Mouse (Mus musculus) spleen, adult 12 weeks (tissue): ENCODE data around the gene Sparc.

Experiments used
- DNase-seq: peaks from one replicate; pipeline ENCODE4 v3.0.0; 2022; ENCODE audit warnings: low spot score

Gene Sparc

DNA sequence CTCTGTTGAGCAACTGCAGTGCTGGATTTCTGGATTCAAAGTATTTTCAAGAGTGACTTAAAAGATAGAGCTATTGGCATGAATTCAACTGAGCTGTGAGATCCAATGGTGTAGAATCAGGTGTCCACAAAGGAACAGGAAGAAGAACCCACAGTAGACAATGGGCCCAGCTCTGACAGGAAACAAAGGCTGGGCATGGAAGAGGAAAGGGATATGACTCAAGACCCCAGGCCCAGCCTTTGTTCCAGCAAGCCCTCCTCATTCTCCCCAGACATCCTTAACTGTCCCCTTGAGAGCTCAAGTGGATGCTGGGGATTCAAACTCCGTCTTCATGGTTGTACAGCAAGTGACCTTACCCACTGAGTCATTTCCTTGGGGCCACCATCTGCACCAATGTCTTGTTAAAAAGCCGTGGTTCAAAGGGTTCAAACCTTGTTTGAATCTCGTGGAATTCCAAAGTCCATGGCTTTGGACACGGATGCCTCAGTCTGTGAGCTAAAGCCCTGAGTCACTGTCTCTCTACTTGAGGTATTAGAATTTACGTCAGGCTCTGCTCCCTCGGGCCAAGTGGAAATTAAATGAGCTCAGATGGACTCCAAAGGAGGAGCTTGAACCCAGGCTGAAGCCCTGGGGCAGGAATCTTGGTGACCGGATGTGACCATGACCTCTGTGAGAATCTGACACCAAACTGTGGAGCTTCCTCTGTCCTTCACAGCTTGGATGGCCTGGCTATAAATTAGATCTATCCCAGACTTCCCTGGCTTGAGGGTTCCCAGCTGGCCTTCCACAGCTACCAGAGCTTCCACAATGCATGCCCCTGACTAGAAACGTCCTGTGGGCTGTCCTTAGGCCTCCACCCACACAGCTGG, 17.1 kb downstream of the Sparc start:
- DNase-seq: no peak

DNA sequence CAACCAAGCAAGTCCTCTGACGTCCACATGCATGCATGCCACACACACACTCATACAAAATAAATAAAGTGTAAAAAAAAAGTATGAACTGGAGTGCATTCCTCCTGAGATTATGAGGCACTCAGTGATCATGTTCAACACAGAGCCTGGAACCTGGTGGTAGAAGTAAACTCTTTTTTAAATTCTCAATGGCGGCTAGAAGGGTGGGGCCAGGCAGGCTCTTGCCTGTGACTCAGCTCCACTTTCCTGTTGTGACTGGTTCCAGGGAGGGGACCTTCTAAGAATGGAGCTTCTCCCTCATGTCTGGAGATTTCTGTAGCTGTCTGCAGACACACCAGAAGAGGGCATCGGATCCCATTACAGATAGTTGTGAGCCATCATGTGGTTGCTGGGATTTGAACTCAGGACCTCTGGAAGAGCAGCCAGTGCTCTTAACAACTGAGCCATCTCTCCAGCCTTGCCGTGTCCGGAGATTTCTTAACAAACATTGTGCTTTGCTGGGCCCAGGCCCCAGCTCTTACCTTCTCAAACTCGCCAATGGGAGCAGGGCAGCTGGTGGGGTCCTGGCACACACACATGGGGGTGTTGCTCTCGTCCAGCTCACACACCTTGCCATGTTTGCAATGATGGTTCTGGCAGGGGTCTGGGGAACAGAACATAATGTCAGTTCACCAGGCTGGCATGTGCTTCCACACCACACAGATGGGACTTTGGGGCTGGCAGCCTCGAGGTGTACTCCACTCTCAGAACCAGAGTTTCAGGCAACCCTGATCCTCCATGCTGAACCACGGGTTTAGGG, 18.1 kb downstream of the Sparc start:
- no peak for DNase-seq

DNA sequence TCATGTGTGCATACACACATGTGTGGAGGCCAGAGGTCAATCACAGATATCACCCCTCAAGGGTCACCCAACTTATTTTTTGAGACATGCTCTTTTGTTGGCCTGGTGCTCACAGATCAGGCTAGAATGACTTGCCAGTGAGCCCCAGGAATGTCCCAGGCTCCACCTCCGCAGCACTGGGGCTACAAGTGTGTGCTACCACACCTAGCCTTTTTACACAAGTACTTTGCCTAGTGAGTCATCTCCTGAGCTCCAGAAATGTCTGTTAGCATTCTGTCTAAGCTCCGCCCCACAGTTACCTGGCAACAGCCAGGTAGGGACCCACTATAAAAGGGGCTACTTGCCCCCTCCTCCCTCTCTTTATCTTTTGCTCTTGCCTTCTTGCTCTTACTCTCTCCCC, 22.1 kb downstream of the Sparc start:
- no peak for DNase-seq

DNA sequence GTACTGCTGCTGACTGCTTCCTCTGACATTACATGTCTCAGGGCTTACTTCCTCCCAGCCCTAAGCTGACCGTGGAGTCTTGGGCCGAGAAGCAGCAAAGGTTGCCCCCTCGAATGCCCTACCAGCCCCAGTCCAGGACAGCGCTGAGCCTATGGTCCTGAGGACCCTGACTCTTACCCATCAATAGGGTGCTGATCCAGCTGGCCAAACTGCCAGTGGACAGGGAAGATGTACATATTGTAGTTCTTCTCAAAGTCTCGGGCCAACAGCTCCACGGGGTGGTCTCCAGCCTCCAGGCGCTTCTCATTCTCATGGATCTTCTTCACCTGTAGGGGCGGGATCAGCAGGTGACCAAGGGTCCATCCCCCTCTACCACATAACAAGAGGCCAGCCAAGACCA, 24.6 kb downstream of the Sparc start:
- DNase-seq: no peak

DNA sequence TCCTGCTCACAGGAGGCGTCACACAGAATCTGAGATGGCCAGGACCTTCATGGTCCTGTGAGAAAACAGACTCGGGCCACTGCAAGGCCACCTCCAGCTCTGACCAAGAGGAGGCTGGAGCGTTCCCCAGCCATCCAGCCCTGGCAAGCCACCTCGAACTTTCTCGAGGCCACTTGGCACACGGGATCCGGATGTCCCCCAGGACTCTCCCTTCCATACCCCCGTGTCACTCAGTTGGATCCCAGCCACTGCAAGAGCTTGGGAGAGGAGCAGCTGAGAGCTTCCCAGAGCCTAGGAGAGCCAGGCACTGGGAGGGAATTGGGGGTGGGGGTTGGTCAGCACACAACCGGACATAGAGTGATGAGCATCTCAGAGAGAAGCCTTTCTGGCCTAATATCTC, 25.5 kb downstream of the Sparc start:
- no peak for DNase-seq

DNA sequence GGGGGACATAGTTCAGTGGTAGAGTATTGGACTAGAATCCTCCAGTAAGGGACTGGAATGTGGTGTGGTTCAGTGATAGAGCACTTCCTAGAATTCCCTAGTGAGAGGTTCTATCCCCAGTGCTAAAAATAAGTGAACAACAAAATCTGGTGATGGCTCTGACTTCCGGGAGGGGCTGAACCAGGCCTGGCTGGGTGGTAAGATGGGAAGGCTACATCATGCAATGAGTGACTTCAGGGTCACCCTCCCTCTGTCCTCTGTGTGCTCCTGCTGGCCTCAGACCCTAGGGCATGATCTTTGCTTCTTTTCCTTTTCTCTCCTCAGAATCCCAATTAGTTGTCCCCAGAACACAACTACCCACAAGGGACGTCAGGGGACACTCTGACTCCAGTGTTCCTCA, 25.9 kb downstream of the Sparc start:
- DNase-seq: no peak

DNA sequence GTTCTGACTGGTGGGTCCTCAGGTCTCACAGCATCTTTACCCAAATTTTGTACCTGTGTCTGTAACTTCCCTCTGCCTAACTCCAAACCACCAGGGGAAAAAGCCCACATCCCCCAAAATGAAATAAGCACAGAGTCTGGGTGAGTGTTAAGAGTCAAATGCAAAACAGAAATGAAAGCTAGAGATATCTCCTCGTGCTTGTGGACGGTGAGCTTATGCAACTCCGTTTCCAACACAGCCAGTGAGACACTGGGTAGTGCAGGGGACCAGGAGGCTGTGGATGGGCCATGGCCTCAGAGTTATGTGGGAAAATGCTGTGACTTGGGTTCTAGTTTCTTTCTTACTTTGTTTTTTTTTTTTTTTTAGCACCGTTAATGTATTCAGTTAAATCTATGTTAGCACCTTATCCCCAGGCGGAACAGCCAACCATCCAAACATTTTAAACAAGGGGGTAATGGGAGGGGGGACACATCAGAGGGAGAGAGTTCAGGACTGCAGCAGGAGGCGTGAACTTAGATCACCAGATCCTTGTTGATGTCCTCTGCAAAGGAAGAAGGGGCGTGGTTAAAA, 27.8 kb downstream of the Sparc start:
- no peak for DNase-seq

DNA sequence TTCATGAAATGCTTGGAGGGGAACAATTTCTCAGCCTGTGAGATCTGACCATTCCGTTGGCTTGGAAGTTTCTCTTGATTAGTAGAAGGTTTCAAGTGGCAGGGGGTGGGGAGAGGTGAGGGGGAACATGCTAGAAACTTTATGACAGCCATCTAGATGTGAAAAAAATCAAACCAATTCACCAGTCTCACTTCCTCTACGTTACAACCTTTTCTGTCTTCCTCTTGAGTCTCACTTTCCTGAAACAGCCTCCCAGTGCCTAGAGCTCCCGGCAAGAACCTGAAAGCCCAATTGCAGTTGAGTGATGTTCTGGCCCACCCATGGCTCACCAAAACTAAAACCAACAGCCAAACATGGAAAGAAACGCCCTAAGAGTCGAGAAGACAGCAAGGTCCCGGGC, 28.4 kb downstream of the Sparc start:
- no peak for DNase-seq

DNA sequence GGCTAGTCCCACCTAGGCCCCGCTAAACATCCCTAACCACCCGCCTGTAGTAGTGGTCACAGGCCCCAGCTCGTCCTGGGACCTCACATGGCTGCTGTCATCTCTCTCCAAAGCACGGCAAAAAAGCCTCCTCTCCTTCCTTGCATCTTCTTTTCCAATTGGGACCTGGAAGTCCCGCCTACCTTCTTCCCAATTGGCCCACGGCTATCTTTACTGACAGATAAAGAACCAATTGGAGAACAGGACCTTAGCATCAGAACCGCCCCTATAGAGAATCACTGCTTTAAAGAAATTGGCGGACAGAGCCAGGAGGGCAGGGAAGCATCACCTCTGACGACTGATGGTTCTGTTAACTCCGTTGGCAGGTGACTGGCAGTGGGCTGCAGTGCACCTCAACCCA, 30.5 kb downstream of the Sparc start:
- DNase-seq: no peak

DNA sequence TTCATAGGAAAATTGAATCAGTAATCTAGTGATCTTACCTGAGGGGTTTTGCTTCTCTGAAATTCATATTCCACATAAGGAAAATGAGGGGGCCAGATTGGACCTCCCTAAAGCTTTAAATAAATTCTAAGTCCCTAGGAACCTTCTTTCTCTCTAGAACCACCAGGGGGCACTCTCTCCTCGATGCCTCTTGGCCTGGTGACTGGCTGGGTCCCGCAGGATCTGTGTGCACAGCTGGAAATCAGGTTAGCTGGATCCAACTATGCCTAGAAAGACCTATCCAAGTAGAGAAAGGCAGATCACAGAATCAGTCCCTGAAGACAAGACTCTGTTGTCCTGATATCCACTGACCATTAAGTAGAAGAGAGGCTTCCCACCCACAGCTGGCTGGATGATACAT, 33.2 kb downstream of the Sparc start:
- no peak for DNase-seq

DNA sequence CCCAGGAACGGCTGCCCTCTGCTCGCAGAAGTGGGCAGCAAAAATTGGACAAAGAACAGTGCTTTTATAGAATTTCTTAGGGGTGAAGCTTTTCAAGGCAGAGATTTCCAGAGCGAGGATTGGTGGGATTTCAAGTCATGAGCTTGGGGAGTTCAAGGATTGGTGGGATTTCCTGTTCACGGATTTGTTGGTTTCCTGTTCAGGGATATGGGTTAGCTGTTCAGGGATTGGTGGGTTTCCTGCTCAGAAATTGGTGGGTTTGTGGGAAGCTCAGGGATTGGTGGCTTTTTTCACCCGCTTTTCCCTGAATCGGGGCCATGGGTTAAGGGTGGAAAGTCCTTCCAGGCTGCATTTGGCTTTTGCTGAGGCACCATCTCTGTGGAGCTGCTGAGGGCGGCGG, 35.4 kb downstream of the Sparc start:
- DNase-seq: no peak

DNA sequence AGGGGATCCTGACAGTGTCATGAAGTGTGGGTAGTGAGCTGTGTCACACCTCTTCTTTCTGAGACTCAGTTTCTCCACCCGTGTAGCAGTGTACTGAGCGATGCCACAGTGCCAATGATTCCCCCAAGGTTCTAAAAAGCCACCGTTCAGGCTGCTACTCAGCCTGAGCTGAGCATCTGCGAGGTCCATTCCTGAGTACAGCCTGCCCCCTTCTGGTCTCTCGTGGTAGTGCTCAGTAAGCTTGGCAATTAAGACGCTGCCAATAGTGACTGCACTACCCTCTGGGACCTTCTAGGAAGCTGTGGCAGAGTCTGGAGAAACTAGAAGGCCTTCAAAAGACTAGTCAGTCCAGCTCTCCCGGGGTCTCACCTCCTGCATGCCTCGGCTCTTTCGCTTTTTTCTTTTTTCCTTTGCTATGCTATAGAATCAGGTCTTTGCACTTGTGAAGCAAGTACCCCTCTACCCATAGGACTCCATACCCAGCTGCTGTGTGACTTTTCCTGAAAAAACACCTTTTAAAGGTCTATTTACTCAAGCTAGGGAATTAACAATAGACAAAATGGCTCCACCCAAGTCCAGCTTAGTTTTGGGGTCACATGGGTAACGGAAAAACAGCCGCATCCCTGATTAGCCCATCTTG, 36.4 kb downstream of the Sparc start:
- peak; percentile 44 for DNase-seq

DNA sequence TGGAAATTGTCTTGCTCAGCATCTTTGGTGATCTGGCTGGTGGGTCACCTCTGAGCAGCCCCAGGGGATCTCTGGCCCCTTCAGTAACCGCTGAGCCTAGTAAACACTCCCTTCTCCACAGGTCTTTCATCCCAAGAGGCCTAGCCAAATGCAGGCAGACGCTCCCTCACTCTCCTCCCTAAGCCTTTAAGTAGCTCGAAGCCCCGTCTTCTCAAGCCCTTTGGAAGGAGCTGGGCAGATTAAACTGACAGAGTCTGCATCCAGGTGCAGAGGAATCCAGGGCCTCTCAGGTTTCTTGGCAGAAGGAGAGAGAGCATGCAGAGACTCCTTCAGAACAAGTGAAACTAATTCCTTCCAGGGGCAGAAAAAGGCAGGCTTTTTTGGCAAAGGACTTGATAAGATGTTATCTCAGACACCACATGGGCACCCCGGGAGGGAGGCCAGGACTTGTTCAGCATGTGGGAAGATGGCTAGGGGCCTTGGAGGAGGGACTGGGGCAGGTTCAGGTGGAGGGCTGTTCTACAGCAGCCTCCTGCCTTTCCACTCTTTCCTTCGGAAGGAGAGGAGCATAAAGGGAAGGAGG, 39.4 kb downstream of the Sparc start:
- DNase-seq: no peak

DNA sequence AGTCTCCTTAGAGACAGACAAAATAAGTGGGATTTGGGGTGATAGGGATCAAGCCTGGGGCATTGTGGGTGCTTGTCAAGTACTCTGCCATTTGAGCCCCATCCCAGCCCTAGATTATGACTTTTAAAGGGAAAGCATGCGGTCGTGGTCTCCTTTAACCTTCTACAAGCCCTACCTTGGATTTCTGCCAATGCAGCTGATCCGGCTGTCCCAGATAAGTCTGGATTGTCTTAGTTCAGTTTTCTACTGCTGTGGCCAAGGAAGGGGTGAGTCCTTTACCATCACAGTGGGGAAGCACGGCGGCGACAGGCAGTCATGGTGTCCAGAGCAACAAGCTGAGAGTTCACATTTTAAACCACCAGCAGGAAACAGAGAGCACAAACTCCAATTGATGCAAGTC, 42.1 kb downstream of the Sparc start:
- no peak for DNase-seq

DNA sequence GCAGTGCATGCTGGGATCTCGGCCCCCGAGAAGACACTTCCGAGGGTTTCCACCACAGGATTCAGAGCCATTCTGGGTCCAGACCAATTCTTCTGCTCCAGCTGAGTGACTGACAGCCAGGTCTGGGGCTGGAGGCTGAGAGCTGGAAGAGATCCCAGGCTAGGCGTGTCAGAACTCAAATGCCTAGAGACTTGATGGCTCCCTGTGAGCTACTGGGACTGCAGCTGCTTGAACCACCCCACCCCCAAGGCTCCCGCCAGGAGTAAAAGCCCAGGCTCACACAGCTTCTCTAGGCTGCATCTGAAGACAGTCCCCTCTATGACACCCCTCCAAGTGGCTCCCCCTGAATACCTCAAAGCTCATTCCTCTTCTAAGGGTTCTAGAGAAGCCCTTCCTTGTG, 44.6 kb downstream of the Sparc start:
- DNase-seq: no peak

DNA sequence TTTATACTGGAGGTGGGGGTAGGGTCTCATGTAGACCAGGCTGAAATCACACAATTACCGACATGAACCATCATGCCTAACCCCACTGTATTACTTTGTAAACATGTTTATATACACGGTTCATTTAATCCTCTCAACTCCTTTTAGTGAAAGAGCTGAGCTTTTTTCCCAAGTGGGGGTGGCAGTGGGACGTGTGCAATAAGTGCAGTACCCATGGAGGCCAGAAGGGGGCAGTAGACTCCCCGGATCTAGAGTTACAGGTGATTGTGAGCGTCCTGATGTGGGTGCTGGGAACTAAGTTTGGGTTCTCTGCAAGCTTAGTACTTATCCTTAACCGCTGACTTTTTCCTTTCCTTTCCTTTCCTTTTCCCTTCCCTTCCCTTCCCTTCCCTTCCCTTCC, 49.1 kb downstream of the Sparc start:
- no peak for DNase-seq

DNA sequence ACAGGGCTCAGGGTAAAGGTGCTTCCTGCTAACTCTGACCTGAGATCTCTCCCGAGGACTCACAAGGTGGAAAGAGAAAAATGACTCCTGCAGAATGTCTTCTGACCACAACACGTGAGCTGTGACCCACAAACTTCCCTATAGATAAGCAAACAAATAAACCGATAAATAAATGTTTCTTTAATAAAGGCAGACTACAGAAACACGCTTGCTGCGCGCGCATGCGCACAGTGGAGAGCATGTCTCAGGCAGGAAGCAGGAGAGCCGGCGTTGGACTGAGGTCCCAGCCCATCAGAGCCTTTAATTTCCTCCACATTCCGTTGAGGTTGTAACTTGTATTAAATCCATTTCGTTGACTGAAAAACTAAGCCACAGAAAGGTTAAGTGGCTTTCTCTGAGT, 49.6 kb downstream of the Sparc start:
- DNase-seq: no peak

DNA sequence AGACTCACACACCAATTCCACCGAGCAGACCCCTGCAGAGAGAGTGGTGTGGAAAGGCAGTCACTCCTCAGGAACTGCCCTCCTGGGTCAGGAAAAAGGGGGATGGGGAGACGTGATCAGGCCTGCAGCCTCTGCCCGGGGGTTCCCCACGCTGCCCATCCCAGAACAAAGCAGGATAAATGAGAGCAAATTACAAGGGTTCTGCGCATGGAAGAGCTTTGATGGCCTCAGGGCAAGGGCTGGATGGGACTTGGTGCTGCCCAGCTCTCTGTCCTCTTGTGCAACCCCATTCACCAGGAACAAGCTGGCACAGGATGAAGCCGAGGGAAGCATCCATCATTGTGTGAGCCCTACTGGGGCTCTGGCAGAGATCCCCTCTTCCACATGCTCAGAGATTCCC, 51.0 kb downstream of the Sparc start:
- DNase-seq: no peak

DNA sequence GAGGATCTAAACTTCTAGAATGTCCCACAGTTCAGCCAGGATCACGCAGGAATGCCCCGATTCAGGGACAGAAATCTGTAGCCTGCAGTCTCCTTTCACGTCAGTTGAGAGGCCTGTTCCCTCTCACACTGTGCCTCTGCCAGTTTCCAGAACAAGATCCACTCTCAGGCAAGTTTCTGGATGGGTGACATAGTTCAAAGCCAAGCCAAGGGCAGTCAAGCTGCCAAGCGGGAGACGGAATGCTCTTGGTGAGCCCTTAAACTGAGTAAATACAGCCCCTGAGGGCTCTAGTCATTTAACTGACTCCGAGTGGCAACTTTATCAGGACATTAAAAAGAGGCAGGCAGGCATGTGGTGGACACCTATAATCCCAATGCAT, 53.9 kb downstream of the Sparc start:
- no peak for DNase-seq

DNA sequence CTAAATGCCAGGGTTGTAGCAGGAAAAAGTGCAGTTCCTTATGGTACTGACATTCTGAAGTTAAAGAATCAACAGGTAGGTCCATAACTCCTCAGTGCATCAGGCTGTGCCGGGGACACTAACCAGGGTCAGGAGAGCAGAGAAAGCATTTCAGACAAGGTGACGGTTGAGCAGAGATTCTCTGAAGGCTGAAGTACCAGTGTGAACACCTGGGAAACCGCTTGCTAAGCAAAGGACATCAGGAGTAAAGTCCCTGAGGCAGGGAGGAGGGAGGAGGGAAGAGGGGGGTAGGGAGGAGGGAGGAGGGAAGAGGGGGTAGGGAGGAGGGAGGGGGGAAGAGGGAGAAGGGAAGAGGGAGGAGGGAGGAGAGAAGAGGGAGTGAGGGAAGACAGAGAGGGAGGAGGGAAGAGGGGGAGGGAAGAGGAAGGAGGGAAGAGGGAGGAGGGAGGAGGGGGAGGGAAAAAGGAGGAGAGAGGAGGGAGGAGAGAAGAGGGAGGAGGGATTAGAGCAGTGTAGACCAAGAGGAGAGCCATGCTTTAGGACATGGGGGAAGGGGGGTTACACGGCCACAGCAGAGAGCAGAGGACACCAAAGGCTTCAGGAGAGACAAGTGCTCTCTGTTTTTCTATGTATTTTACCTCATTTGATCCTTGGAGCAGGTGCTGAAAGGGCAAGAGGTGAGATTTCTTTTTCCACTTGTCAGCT, 54.4 kb downstream of the Sparc start:
- no peak for DNase-seq

DNA sequence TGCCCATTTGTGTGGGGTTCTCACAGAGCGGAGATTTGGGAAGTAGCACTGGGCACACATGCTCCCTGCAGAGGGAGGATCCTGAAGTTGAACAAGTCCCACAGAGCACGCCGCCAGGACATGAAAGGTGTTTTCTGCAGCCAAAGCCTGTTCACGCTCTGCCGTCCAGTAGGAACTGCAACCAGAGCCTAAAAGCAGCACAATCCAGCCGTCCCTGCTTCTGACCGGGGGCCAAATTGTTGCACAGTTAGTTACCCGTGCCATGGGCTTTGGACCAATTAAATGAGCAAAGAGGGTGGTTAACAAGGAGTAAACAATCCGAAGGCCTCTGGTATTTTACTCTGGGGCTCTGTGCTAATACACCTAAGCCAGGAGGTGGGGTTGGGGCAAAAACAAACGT, 55.2 kb downstream of the Sparc start:
- no peak for DNase-seq

DNA sequence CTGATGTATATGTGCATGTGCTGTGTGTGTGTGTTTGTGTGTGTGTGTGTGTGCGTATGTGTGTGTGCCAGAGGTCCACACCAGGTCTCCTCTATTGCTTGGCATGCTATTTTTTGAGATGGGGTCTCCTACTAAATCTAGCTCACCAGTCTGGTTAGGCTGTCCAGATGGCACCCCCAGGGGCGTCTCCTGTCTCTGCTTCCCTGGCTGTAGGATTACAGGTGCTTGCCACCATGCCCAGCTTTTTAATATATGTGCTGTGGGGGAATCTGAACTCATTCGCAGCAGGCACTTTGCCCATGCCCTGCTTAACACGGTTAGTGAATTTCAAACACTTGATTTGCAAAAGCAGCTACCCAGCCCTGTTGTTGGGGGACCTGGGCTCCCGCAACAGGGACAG, 57.1 kb downstream of the Sparc start:
- no peak for DNase-seq
